11 mouse cellular contexts compared by ENCODE assay signal in the genomic region with DNA sequence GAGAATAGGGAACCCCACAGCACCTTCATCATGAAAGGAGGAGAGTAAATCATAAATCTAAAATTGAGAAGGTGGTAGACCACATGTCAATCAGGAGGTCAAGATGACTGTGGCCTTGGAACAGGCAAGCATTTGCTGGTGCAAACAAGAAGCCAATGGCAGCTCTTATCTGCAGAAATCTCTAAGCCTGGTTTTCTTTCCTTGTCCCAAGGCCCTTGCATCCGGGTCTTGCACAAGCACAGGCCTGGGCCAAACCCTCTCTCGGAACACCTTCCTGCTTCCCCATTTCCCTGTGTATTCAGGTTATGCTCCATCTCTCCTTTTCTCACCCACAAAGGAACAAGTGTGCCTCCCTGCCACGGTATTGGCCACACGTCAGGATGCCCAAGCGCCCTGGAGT. TPM values are rescaled to one million over a fixed set of nuclear protein-coding genes. Genes with fewer than 3 reads are reported as not detected.
DNase-seq lines count a peak whose midpoint lies in the region; ATAC-seq and TF ChIP-seq lines count a peak whose summit lies in the region.
"Had no signal": no experiment of that assay in that cellular context is flagged by ENCODE, and none has a peak within 500 bp of the region (broad histone marks: within the 10 kb centered on the region; RNA-seq: fewer than 3 reads in every experiment).

No protein-coding gene starts in this region.

- H3K4me1 ChIP-seq in kidney, embryonic 16.5 days (ENCODE audit: insufficient read depth, low read length) = peaks cover 59% of the 10 kb centered on the region
- peaks cover 3 to 19% of the 10 kb centered on the region in 2 experiments; a peak in 3 of 4 replicates for H3K4me1 ChIP-seq in CH12.LX (ENCODE audit: control insufficient read depth in 1 of 2, insufficient read depth in 2 of 2)
- peaks cover 9% of the 10 kb centered on the region for H3K4me1 ChIP-seq in liver, embryonic 16.5 days (ENCODE audit: control insufficient read depth, low read depth, low read length)

- ATAC-seq in kidney, embryonic 16.5 days (ENCODE audit: low FRiP score, low TSS enrichment) = no peak
- no peak for ATAC-seq in liver, embryonic 16.5 days (ENCODE audit: low read depth)

- H3K9me3 ChIP-seq in kidney, embryonic 16.5 days (ENCODE audit: low read length) = no peaks in the 10 kb centered on the region
- H3K9me3 ChIP-seq in CH12.LX (replicated peaks; ENCODE audit: low read length) = no peaks in the 10 kb centered on the region
- H3K9me3 ChIP-seq in liver, embryonic 16.5 days (replicated peaks; ENCODE audit: control insufficient read depth, low read length) = no peaks in the 10 kb centered on the region

- no peak overlapping the region for H3K4me3 ChIP-seq in kidney, embryonic 16.5 days (ENCODE audit: low read length)
- H3K4me3 ChIP-seq in CH12.LX (replicated peaks in 1 of 3; ENCODE audit: low read depth in 2 of 3, low read length in 2 of 3, poor library complexity in 1 of 3) = no peak overlapping the region
- H3K4me3 ChIP-seq in liver, embryonic 16.5 days (ENCODE audit: low read depth, low read length) = no peak overlapping the region

- no peaks in the 10 kb centered on the region for H3K27me3 ChIP-seq in kidney, embryonic 16.5 days (ENCODE audit: insufficient read depth, low read length)
- no peaks in the 10 kb centered on the region for H3K27me3 ChIP-seq in CH12.LX (replicated peaks)
- H3K27me3 ChIP-seq in liver, embryonic 16.5 days (ENCODE audit: control insufficient read depth, insufficient read depth, low read depth, low read length) = peaks cover 11% of the 10 kb centered on the region

- dilution Hi-C loops in CH12.LX (cut with MboI; ENCODE audit: extremely low pct_ligation_motif_present, extremely low pct_unique_long_range_greater_than_20kb, low sequenced_read_pairs) = no loop called here

- TF ChIP-seq CTCF in CH12.LX (conservative IDR thresholded peaks at IDR 0.05 in 1 of 2, IDR thresholded peaks at IDR 0.05 in 1 of 2; ENCODE audit: low read depth in 2 of 2, low read length in 2 of 2) = no peak

- no peak for TF ChIP-seq POLR2A in CH12.LX (IDR thresholded peaks at IDR 0.05; ENCODE audit: low read depth, low read length)

- peak overlapping the region; percentile 85 for H3K27ac ChIP-seq in kidney, embryonic 16.5 days (ENCODE audit: low read length)
- no peak overlapping the region for H3K27ac ChIP-seq in CH12.LX (ENCODE audit: insufficient read depth, low read depth)
- H3K27ac ChIP-seq in liver, embryonic 16.5 days (ENCODE audit: low read length) = no peak overlapping the region
- H3K27ac ChIP-seq: liver, embryonic 14.5 days had no signal

- 0 out of 2 replicates have a peak overlapping the region, but pooled peaks have one; percentile 38 for H3K4me2 ChIP-seq in kidney, embryonic 16.5 days (replicated peaks; ENCODE audit: low read depth, low read length)
- H3K4me2 ChIP-seq in CH12.LX (ENCODE audit: insufficient read depth, low read depth, poor library complexity, severe bottlenecking) = peak overlapping the region; percentile 76
- H3K4me2 ChIP-seq in liver, embryonic 16.5 days (ENCODE audit: low read depth, low read length) = peak overlapping the region; percentile 31; the same call in 1 of the 2 replicates

- DNase-seq in adrenal gland, postnatal 10 days = peak; percentile 46
- DNase-seq in adrenal gland, postnatal 25 days = no peak
- no peak for DNase-seq in kidney, adult 11 months
- DNase-seq in CH12.LX (ENCODE audit: extremely low read depth) = no peak
- no peak for DNase-seq in testis, postnatal 14 days (ENCODE audit: low spot score)
- DNase-seq in frontal cortex, postnatal 14 days (ENCODE audit: low spot score in 2 of 2) = no peak
- DNase-seq: cerebellum, postnatal 25 days; midbrain, embryonic 14.5 days had no signal

- TF ChIP-seq RAD21 in CH12.LX (IDR thresholded peaks at IDR 0.05; ENCODE audit: low read depth, low read length) = no peak

- TF ChIP-seq EP300 in CH12.LX (IDR thresholded peaks at IDR 0.05; ENCODE audit: low read length) = no peak

- no peaks in the 10 kb centered on the region for H3K36me3 ChIP-seq in kidney, embryonic 16.5 days (ENCODE audit: insufficient read depth, low read length)
- H3K36me3 ChIP-seq in CH12.LX (replicated peaks in 1 of 2; ENCODE audit: control insufficient read depth in 1 of 2, insufficient read depth in 1 of 2, low read length in 1 of 2) = no peaks in the 10 kb centered on the region
- no peaks in the 10 kb centered on the region for H3K36me3 ChIP-seq in liver, embryonic 16.5 days (ENCODE audit: control insufficient read depth, insufficient read depth)

- WGBS in kidney, embryonic 16.5 days = 74% methylated on average over 5 of the region's 5 CpGs
- 50% methylated on average over 5 of the region's 5 CpGs for WGBS in liver, embryonic 16.5 days (ENCODE audit: insufficient replicate concordance)

- in situ Hi-C loops in CH12.LX (cut with MboI; ENCODE audit: low pct_ligation_motif_present, low pct_unique_long_range_greater_than_20kb, low sequenced_read_pairs) = no loop called here

- no peaks in the 10 kb centered on the region for H3K79me2 ChIP-seq in CH12.LX (replicated peaks; ENCODE audit: control insufficient read depth, extremely low read depth, insufficient read depth, poor library complexity, severe bottlenecking)

- H3K9ac ChIP-seq in kidney, embryonic 16.5 days (replicated peaks; ENCODE audit: low read length) = no peak overlapping the region
- H3K9ac ChIP-seq in CH12.LX (ENCODE audit: insufficient read depth, low read depth) = no peak overlapping the region
- no peak overlapping the region for H3K9ac ChIP-seq in liver, embryonic 16.5 days (ENCODE audit: low read depth, low read length)
- H3K9ac ChIP-seq: liver, embryonic 14.5 days had no signal

TF ChIP-seq in CH12.LX, 34 proteins besides CTCF, POLR2A, EP300 and RAD21:
- no peak for TF ChIP-seq ZKSCAN1 (IDR thresholded peaks at IDR 0.05; ENCODE audit: borderline replicate concordance, low read depth, low read length)

RNA-seq across cellular contexts. Expression of gene Tns3, which starts 35.0 kb away (rescaled TPM):
- 10 to 100 TPM; 36.5 to 38.5 TPM for total RNA-seq in adrenal gland, postnatal 10 days (2021)
- total RNA-seq in adrenal gland, postnatal 25 days (2021) = 52.2 and 71.1 TPM in 2 replicates
- polyA plus RNA-seq in kidney, embryonic 16.5 days (2015; fragmentation: Nextera tagmentation; extraction: Ambion mirVana) = 31.5 and 32.7 TPM in 2 replicates
- total RNA-seq in CH12.LX (2012; rRNA removed) = 1.3 and 1.8 TPM in 2 replicates
- total RNA-seq in CH12.LX (2014; rRNA removed) = 0.03 TPM in 2 replicates
- 0.31 and 0.33 TPM in 2 replicates for polyA plus RNA-seq in CH12.LX (2012; ENCODE audit: insufficient read length, low read depth)
- polyA plus RNA-seq in liver, embryonic 16.5 days (2015; fragmentation: Nextera tagmentation; extraction: Ambion mirVana) = 4.1 TPM in 2 replicates

Comparison
In these comparisons a context has a peak if more than half of its experiments do, and no peak if none do; other contexts are left out.
1. RNA of gene Tns3, which starts 35.0 kb away (total RNA-seq): 52.2 to 71.1 TPM in adrenal gland, postnatal 25 days and 36.5 to 38.5 TPM in adrenal gland, postnatal 10 days; 0.03 to 1.8 TPM in CH12.LX; every median in the first group is over 10 times any median in the second.
2. Peak in every context shown above with its lines, with median percentiles within 50 percentile points of each other: H3K4me2 ChIP-seq.